Mouse (Mus musculus) MEL (cell line): Measurements from ENCODE around the gene Rprd1b. TPM values are rescaled to one million over a fixed set of nuclear protein-coding genes. Genes with fewer than 3 reads are reported as not detected.

Experiments used
- DNase-seq: peaks from one replicate; pipeline ENCODE4 v3.0.0; 2011; ENCODE audit warnings: low read depth, low spot score
- H3K27ac ChIP-seq: 2 replicates; pipeline ENCODE4 v1.5.1; 2012; ENCODE audit warnings: low read depth, mild to moderate bottlenecking, control low read depth, low read length, moderate library complexity; ENCODE audit not compliant: control insufficient read depth
- H3K27me3 ChIP-seq, 2 experiments: fragments of 150-350 bp in 1 of 2; sonication (generic) in 1 of 2; 2 replicates each; pipeline ENCODE4 v1.6.1; 2012; ENCODE audit warnings: low read length in 2 of 2, mild to moderate bottlenecking in 2 of 2, improper control_type of control experiment in 1 of 2, moderate library complexity in 1 of 2; ENCODE audit not compliant: insufficient read depth in 2 of 2, control insufficient read depth in 1 of 2
- H3K36me3 ChIP-seq, 2 experiments: 2 replicates each; pipeline ENCODE4 v1.6.1; 2012 to 2014; ENCODE audit warnings: low read length in 2 of 2, improper control_type of control experiment in 1 of 2, inconsistent platforms in 1 of 2, mild to moderate bottlenecking in 1 of 2; ENCODE audit not compliant: insufficient read depth in 2 of 2, control insufficient read depth in 1 of 2
- H3K4me1 ChIP-seq, 2 experiments: fragments of 150-350 bp in 1 of 2; sonication (generic) in 1 of 2; 2 replicates each; pipeline ENCODE4 v1.6.1; 2012; ENCODE audit warnings: low read length in 2 of 2, improper control_type of control experiment in 1 of 2, mild to moderate bottlenecking in 1 of 2; ENCODE audit not compliant: insufficient read depth in 2 of 2, control insufficient read depth in 1 of 2
- H3K4me3 ChIP-seq, 2 experiments: fragments of 150-350 bp in 1 of 2; sonication (generic) in 1 of 2; 2 replicates each; pipeline ENCODE4 v1.5.1; 2012; ENCODE audit warnings: low read depth in 2 of 2, low read length in 2 of 2, mild to moderate bottlenecking in 2 of 2, moderate library complexity in 2 of 2, control low read depth in 1 of 2, improper control_type of control experiment in 1 of 2; ENCODE audit not compliant: control insufficient read depth in 1 of 2, insufficient read depth in 1 of 2
- H3K79me2 ChIP-seq: 2 replicates; pipeline ENCODE4 v1.6.1; 2012; ENCODE audit warnings: mild to moderate bottlenecking, low read length, moderate library complexity; ENCODE audit not compliant: control insufficient read depth, poor library complexity, insufficient read depth
- H3K9ac ChIP-seq: 2 replicates; pipeline ENCODE4 v1.6.1; 2012; ENCODE audit warnings: low read depth, mild to moderate bottlenecking, control low read depth, low read length, moderate library complexity; ENCODE audit not compliant: control insufficient read depth, poor library complexity, severe bottlenecking
- H3K9me3 ChIP-seq: fragments of 150-350 bp; sonication (generic); replicated peaks from 2 replicates; pipeline ENCODE4 v1.6.1; 2012; ENCODE audit warnings: mild to moderate bottlenecking, low read length, improper control_type of control experiment, moderate library complexity; ENCODE audit not compliant: insufficient read depth
- BHLHE40 ChIP-seq: IDR thresholded peaks from 2 replicates; pipeline ENCODE4 v1.6.1; 2012; ENCODE audit warnings: low read depth, mild to moderate bottlenecking, inconsistent platforms, low read length, improper control_type of control experiment, borderline replicate concordance
- CHD1 ChIP-seq: IDR thresholded peaks from 2 replicates; pipeline ENCODE4 v1.6.1; 2012; ENCODE audit warnings: low read depth, mild to moderate bottlenecking, inconsistent platforms, low read length, improper control_type of control experiment
- CHD2 ChIP-seq: IDR thresholded peaks from 2 replicates; pipeline ENCODE4 v1.6.1; 2011; ENCODE audit warnings: low read length, improper control_type of control experiment
- CTCF ChIP-seq, 3 experiments: IDR thresholded peaks in 2 of 3; conservative IDR thresholded peaks in 1 of 3; 2 replicates each; pipeline ENCODE4 v1.5.1; 2011 to 2012; ENCODE audit warnings: low read length in 3 of 3, low read depth in 2 of 3, mild to moderate bottlenecking in 2 of 3, improper control_type of control experiment in 1 of 3, inconsistent platforms in 1 of 3, mixed read lengths in 1 of 3, moderate library complexity in 1 of 3; ENCODE audit not compliant: control insufficient read depth in 1 of 3, insufficient read depth in 1 of 3, poor library complexity in 1 of 3, severe bottlenecking in 1 of 3
- E2F4 ChIP-seq: IDR thresholded peaks from 2 replicates; pipeline ENCODE4 v1.6.1; 2011; ENCODE audit warnings: low read depth, low read length, improper control_type of control experiment, borderline replicate concordance
- ETS1 ChIP-seq: IDR thresholded peaks from 2 replicates; pipeline ENCODE4 v1.6.1; 2012; ENCODE audit warnings: low read depth, mild to moderate bottlenecking, inconsistent platforms, low read length, improper control_type of control experiment, moderate library complexity
- GABPA ChIP-seq: IDR thresholded peaks from 2 replicates; pipeline ENCODE4 v1.6.1; 2012; ENCODE audit warnings: low read depth, mild to moderate bottlenecking, inconsistent platforms, low read length, improper control_type of control experiment, moderate library complexity
- GATA1 ChIP-seq: IDR thresholded peaks from 2 replicates; pipeline ENCODE4 v1.6.1; 2011; ENCODE audit warnings: low read depth, low read length, improper control_type of control experiment
- JUND ChIP-seq: IDR thresholded peaks from 2 replicates; pipeline ENCODE4 v1.6.1; 2011; ENCODE audit warnings: low read depth, mild to moderate bottlenecking, improper control_type of control experiment, low read length
- KAT2A ChIP-seq: conservative IDR thresholded peaks from 2 replicates; pipeline ENCODE4 v1.6.1; 2012; ENCODE audit warnings: low read depth, low read length, improper control_type of control experiment, inconsistent platforms
- MAFK ChIP-seq: IDR thresholded peaks from 2 replicates; pipeline ENCODE4 v1.6.1; 2011; ENCODE audit warnings: low read depth, mild to moderate bottlenecking, low read length, improper control_type of control experiment, borderline replicate concordance
- MAX ChIP-seq: IDR thresholded peaks from 2 replicates; pipeline ENCODE4 v1.6.1; 2011; ENCODE audit warnings: low read length, improper control_type of control experiment
- MEF2A ChIP-seq: IDR thresholded peaks from 2 replicates; pipeline ENCODE4 v1.6.1; 2014; ENCODE audit warnings: low read depth, mild to moderate bottlenecking, inconsistent platforms, low read length, improper control_type of control experiment; ENCODE audit not compliant: poor library complexity, insufficient replicate concordance, severe bottlenecking; ENCODE audit errors: extremely low read depth
- MXI1 ChIP-seq: IDR thresholded peaks from 2 replicates; pipeline ENCODE4 v1.6.1; 2011; ENCODE audit warnings: mild to moderate bottlenecking, low read depth, low read length, improper control_type of control experiment
- NELFE ChIP-seq: IDR thresholded peaks from 2 replicates; pipeline ENCODE4 v1.6.1; 2011; ENCODE audit warnings: low read depth, low read length, improper control_type of control experiment
- NRF1 ChIP-seq: IDR thresholded peaks from 2 replicates; pipeline ENCODE4 v1.6.1; 2014; ENCODE audit warnings: low read depth, mild to moderate bottlenecking, inconsistent platforms, low read length, improper control_type of control experiment, moderate library complexity; ENCODE audit not compliant: poor library complexity, insufficient read depth, severe bottlenecking
- POLR2AphosphoS2 ChIP-seq: IDR thresholded peaks from 2 replicates; pipeline ENCODE4 v1.6.1; 2011; ENCODE audit warnings: low read length, improper control_type of control experiment
- POLR2AphosphoS5 ChIP-seq: IDR thresholded peaks from 2 replicates; pipeline ENCODE4 v1.6.1; 2012; ENCODE audit warnings: low read depth, borderline replicate concordance, mild to moderate bottlenecking, inconsistent platforms, low read length, moderate library complexity, mixed read lengths
- RAD21 ChIP-seq: IDR thresholded peaks from 2 replicates; pipeline ENCODE4 v1.6.1; 2011; ENCODE audit warnings: mild to moderate bottlenecking, low read depth, low read length, improper control_type of control experiment
- RCOR1 ChIP-seq: IDR thresholded peaks from 2 replicates; pipeline ENCODE4 v1.6.1; 2012; ENCODE audit warnings: low read depth, mild to moderate bottlenecking, inconsistent platforms, low read length, improper control_type of control experiment
- SIN3A ChIP-seq: IDR thresholded peaks from 2 replicates; pipeline ENCODE4 v1.6.1; 2012; ENCODE audit warnings: low read length, improper control_type of control experiment, inconsistent platforms
- SMC3 ChIP-seq: IDR thresholded peaks from 2 replicates; pipeline ENCODE4 v1.6.1; 2011; ENCODE audit warnings: low read depth, low read length, improper control_type of control experiment
- TBP ChIP-seq: IDR thresholded peaks from 2 replicates; pipeline ENCODE4 v1.8.0; 2011; ENCODE audit warnings: low read depth, low read length, improper control_type of control experiment
- TCF12 ChIP-seq: IDR thresholded peaks from 2 replicates; pipeline ENCODE4 v1.6.1; 2014; ENCODE audit warnings: low read depth, mild to moderate bottlenecking, inconsistent platforms, low read length, improper control_type of control experiment, moderate library complexity
- ZC3H11A ChIP-seq: IDR thresholded peaks from 2 replicates; pipeline ENCODE4 v1.6.1; 2012; ENCODE audit warnings: low read depth, mild to moderate bottlenecking, inconsistent platforms, low read length, improper control_type of control experiment
- ZMIZ1 ChIP-seq: IDR thresholded peaks from 2 replicates; pipeline ENCODE4 v1.6.1; 2012; ENCODE audit warnings: low read depth, mild to moderate bottlenecking, inconsistent platforms, low read length, improper control_type of control experiment, moderate library complexity
- ZNF384 ChIP-seq: IDR thresholded peaks from 2 replicates; pipeline ENCODE4 v1.6.1; 2012; ENCODE audit warnings: low read depth, mild to moderate bottlenecking, inconsistent platforms, low read length, improper control_type of control experiment
- polyA plus RNA-seq, 2 experiments: library from polyadenylated mRNA; stranded (reverse) in 1 of 2; unstranded in 1 of 2; fragments of >175 nt in 1 of 2; fragments of >200 nt in 1 of 2; gene quantifications; 2 replicates each; pipeline versions ENCODE4 v1.2.1 to v1.2.4; 2012; ENCODE audit warnings: low replicate concordance in 2 of 2, low read depth in 1 of 2; ENCODE audit not compliant: insufficient read length in 2 of 2, insufficient read depth in 1 of 2, missing spikeins in 1 of 2
- total RNA-seq: library from RNA; depleted of rRNA; stranded (reverse); fragments of 300-350 nt; gene quantifications from 2 replicates; pipeline ENCODE4 v1.2.3, GENCODE M21; 2012

The Rprd1b gene
- total and polyA plus RNA-seq, 3 experiments, result 14.2 to 35.1 TPM; not detected in 1

DNA sequence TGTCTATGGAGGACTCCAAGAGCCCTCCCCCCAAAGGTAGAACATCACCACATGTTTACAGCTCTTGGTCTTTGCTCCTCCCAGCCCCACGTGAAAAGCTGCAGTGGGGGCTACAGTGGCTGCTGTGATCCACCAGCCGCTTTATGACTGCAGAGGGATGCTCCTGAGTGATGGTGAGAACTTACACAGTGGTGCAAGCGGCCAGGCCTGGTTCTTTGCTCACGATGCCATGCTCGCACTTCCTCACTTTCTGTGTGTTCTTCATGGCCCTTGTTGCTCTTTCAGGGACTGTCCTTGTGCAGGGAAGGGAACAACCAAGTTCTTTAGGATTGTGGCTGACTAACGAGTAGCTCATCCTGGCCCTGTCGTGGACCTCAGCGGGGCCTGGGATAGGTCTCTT lies 15.2 kb downstream of the Rprd1b start:
- Histone ChIP-seq H3K9me3 (no peaks in the 10 kb centered on the region), H3K9ac (no peak overlapping the region), H3K36me3 (peaks cover 2 to 26% of the 10 kb centered on the region in 2 experiments; a peak in 3 of 4 replicates), H3K27ac (no peak overlapping the region), H3K4me3 (no peak overlapping the region), H3K27me3 (no peaks in the 10 kb centered on the region), H3K79me2 (no peaks in the 10 kb centered on the region; the same call in 1 of the 2 replicates), H3K4me1 (no peaks in the 10 kb centered on the region)
- TF ChIP-seq RAD21 (no peak), POLR2AphosphoS2 (no peak), SMC3 (no peak)
- no peak for DNase-seq

DNA sequence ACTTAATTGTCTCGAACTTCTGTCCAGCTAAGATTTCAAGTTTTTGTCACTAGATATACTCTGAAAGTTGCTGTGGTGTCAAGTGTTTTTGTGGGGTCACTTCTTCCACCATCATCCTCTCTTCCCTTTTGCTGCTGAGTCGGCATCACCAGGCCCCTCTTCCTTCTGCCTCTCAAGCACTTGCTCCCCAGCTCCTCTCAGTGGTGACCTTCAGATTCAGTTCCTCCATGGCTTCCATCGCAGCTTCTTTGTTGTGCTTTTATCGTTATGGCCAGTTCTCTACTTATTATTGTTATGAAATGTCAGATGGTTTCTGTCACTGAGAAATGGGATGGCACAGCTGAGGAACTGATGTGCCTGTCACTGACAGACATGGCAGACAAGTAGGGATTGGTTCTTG lies 17.9 kb downstream of the Rprd1b start:
- Histone ChIP-seq H3K4me1 (no peaks in the 10 kb centered on the region), H3K27me3 (no peaks in the 10 kb centered on the region), H3K36me3 (peaks cover 2 to 33% of the 10 kb centered on the region in 2 experiments; a peak in 3 of 4 replicates), H3K9me3 (no peaks in the 10 kb centered on the region), H3K4me3 (no peak overlapping the region), H3K79me2 (no peaks in the 10 kb centered on the region; the same call in 1 of the 2 replicates), H3K27ac (no peak overlapping the region), H3K9ac (no peak overlapping the region)
- no peak for DNase-seq
- TF ChIP-seq GABPA (no peak), ZNF384 (no peak), MAFK (peak; percentile 23; the same call in 1 of the 2 replicates), JUND (no peak)

DNA sequence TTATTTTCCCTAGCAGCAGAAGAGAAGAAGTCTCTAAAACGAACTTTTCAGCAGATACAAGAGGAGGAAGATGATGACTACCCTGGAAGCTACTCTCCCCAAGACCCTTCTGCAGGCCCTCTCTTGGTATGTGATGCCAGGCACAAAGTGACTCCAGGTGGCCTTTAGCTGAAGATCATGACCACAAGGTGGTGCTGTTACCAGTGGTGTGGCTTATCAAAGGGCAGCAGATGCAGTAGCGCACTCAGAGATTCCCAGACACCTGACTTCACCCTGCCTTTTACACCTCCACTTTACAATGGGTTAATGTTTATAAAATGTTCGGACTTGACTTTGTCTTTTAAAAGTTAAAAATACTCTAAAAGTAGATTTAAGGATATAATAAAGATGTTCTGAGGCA lies 19.6 kb downstream of the Rprd1b start:
- no peak overlapping the region for H3K9ac ChIP-seq
- no peaks in the 10 kb centered on the region for H3K9me3 ChIP-seq
- DNase-seq, result peak; percentile 65
- H3K36me3 ChIP-seq, result peaks cover 2 to 36% of the 10 kb centered on the region in 2 experiments; a peak in 3 of 4 replicates
- H3K4me3 ChIP-seq, result no peak overlapping the region
- no peaks in the 10 kb centered on the region for H3K27me3 ChIP-seq
- H3K4me1 ChIP-seq, result no peaks in the 10 kb centered on the region
- H3K27ac ChIP-seq, result no peak overlapping the region
- no peaks in the 10 kb centered on the region; the same call in 1 of the 2 replicates for H3K79me2 ChIP-seq
- TF ChIP-seq GATA1, result peak; percentile 64
- TF ChIP-seq CHD1, result no peak
- TF ChIP-seq MEF2A, result no peak
- no peak for TF ChIP-seq BHLHE40
- no peak for TF ChIP-seq ZMIZ1
- no peak for TF ChIP-seq E2F4
- TF ChIP-seq KAT2A, result no peak
- TF ChIP-seq TCF12, result peak; percentile 64
- peak; percentile 63 to 78 (median 72) for TF ChIP-seq CTCF (IDR thresholded peaks at IDR 0.05 in 2 of 3, conservative IDR thresholded peaks at IDR 0.05 in 1 of 3; ENCODE audit: control insufficient read depth in 1 of 3, insufficient read depth in 1 of 3, low read depth in 2 of 3, low read length in 3 of 3, poor library complexity in 1 of 3, severe bottlenecking in 1 of 3)
- no peak for TF ChIP-seq ETS1
- no peak for TF ChIP-seq NRF1
- no peak for TF ChIP-seq MXI1
- no peak for TF ChIP-seq NELFE
- TF ChIP-seq TBP, result no peak
- TF ChIP-seq SIN3A, result no peak
- peak; percentile 58 for TF ChIP-seq SMC3
- no peak for TF ChIP-seq ZC3H11A
- no peak for TF ChIP-seq POLR2AphosphoS5
- no peak for TF ChIP-seq MAX
- TF ChIP-seq CHD2, result no peak
- no peak for TF ChIP-seq RCOR1
